Mouse (Mus musculus) brain, embryonic 14.5 days (tissue): Measurements from ENCODE around the gene Chd9.

Source experiments
- CTCF ChIP-seq: fragments of 200-500 bp; IDR thresholded peaks from 2 replicates; pipeline ENCODE4 v1.5.1; 2012; ENCODE audit warnings: inconsistent platforms, mild to moderate bottlenecking, moderate library complexity, borderline replicate concordance; ENCODE audit not compliant: insufficient read depth, insufficient read length; ENCODE audit errors: extremely low read depth
- POLR2A ChIP-seq: fragments of 200-500 bp; IDR thresholded peaks from 2 replicates; pipeline ENCODE4 v1.6.1; 2012; ENCODE audit warnings: mild to moderate bottlenecking, inconsistent platforms, borderline replicate concordance; ENCODE audit not compliant: poor library complexity, insufficient read depth, insufficient read length, severe bottlenecking; ENCODE audit errors: extremely low read depth

- TF ChIP-seq CTCF (no peak), POLR2A (no peak)
Measured at GRCm38 (mm10) chr8:90897343-90897742, 69.2 kb downstream of the Chd9 start.
